Mouse (Mus musculus): ENCODE data around the gene Hcn1.

DNA sequence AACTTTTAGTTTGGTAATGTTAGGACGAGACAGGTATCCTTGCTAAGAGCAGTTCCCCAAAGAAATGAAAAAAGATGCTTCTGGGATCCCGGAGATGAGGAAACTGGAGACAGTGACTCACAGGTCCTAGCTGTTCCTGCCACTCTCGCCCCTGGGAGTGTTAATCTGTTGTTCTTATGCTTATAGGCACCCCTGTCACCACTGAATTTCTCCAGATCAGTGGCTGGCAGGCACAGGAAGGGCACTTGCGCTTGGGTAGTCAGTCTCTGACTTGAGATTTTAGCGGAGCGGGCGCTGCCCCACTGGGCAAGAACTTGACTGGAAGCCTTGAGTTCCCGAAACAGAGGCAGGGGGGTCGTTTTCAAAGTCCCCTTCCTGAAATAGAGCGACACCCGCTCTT lies 1.3 kb downstream of the Hcn1 start:
- no peak for TF ChIP-seq CTCF (IDR thresholded peaks at IDR 0.05; ENCODE audit: control insufficient read depth, insufficient read depth, insufficient replicate concordance, low read depth, low read length)
- TF ChIP-seq POLR2A (IDR thresholded peaks at IDR 0.05; ENCODE audit: control insufficient read depth, low read depth, low read length) = no peak
